Mouse (Mus musculus) liver, adult 2 months (tissue): Measurements from ENCODE around the gene Pecam1. TPM values are rescaled to one million over a fixed set of nuclear protein-coding genes. Genes with fewer than 3 reads are reported as not detected.
A peak's percentile ranks its signal among the peaks of the same experiment; 100 is the strongest.

Experiments used
- DNase-seq: peaks from one replicate; pipeline ENCODE4 v3.0.0-alpha.2; 2011; ENCODE audit warnings: low read depth, low spot score; ENCODE audit errors: extremely low read depth
- H3K27ac ChIP-seq: fragments of 200-500 bp; replicated peaks from 2 replicates; pipeline ENCODE4 v1.5.1; 2012; ENCODE audit warnings: low read depth, mild to moderate bottlenecking, control low read depth, inconsistent platforms, low read length; ENCODE audit not compliant: insufficient read depth
- H3K27me3 ChIP-seq: fragments of 200-500 bp; 2 replicates; pipeline ENCODE4 v1.6.1; 2012; ENCODE audit warnings: mild to moderate bottlenecking, moderate library complexity, low read length, inconsistent platforms; ENCODE audit not compliant: control insufficient read depth, insufficient read depth
- H3K36me3 ChIP-seq: fragments of 200-500 bp; 2 replicates; pipeline ENCODE4 v1.6.1; 2012; ENCODE audit warnings: low read length, inconsistent platforms; ENCODE audit not compliant: control insufficient read depth, insufficient read depth
- H3K4me1 ChIP-seq: fragments of 200-500 bp; 2 replicates; pipeline ENCODE4 v1.6.1; 2011; ENCODE audit warnings: low read length; ENCODE audit not compliant: control insufficient read depth, insufficient read depth
- H3K4me3 ChIP-seq: fragments of 200-500 bp; 2 replicates; pipeline ENCODE4 v1.5.1; 2011; ENCODE audit warnings: low read depth, mild to moderate bottlenecking, control low read depth, low read length, moderate library complexity; ENCODE audit not compliant: insufficient read depth
- H3K79me2 ChIP-seq: fragments of 200-500 bp; 2 replicates; pipeline ENCODE4 v1.6.1; 2012; ENCODE audit warnings: inconsistent platforms, mild to moderate bottlenecking, low read length, moderate library complexity; ENCODE audit not compliant: control insufficient read depth, insufficient read depth
- H3K9ac ChIP-seq: fragments of 200-500 bp; 2 replicates; pipeline ENCODE4 v1.6.1; 2012; ENCODE audit warnings: low read depth, mild to moderate bottlenecking, control low read depth, inconsistent platforms, low read length
- CTCF ChIP-seq: fragments of 200-500 bp; IDR thresholded peaks from 2 replicates; pipeline ENCODE4 v1.5.1; 2011; ENCODE audit warnings: low read depth, low read length, control low read depth
- POLR2A ChIP-seq: fragments of 200-500 bp; IDR thresholded peaks from 2 replicates; pipeline ENCODE4 v1.6.1; 2011; ENCODE audit warnings: low read length, control low read depth; ENCODE audit not compliant: insufficient read depth; ENCODE audit errors: extremely low read depth
- WGBS: fragments of 180-500 bp; shearing (Covaris S2); methylation state at CpG from one replicate; pipeline ENCODE4 v1.1.7; 2018; 5-methylcytosine and 5-hydroxymethylcytosine counted together
- polyA plus RNA-seq: library from polyadenylated mRNA; depleted of rRNA; stranded (reverse); fragments of >200 nt; gene quantifications from 2 replicates; pipeline ENCODE4 v1.2.3, GENCODE M21; 2012
- total RNA-seq: library from RNA; depleted of rRNA; stranded (reverse); fragments of >200 nt; gene quantifications from 2 replicates; pipeline ENCODE4 v1.2.3, GENCODE M21; 2014

Gene Pecam1
- total and polyA plus RNA-seq, 2 experiments: 5.4 to 14.6 TPM

- H3K27ac ChIP-seq: no peak overlapping the region; the same call in 1 of the 2 replicates
- 24% methylated on average over 10 of the region's 10 CpGs for WGBS
- H3K79me2 ChIP-seq: no peaks in the 10 kb centered on the region
- no peaks in the 10 kb centered on the region for H3K27me3 ChIP-seq
- peaks cover 27% of the 10 kb centered on the region for H3K4me1 ChIP-seq
- TF ChIP-seq POLR2A: no peak
- TF ChIP-seq CTCF: peak; percentile 60
- H3K9ac ChIP-seq: no peak overlapping the region
- H3K4me3 ChIP-seq: no peak overlapping the region
- no peaks in the 10 kb centered on the region for H3K36me3 ChIP-seq
- peak; percentile 76 for DNase-seq
Measured at GRCm38 (mm10) chr11:106677910-106678591, 72.4 kb downstream of the Pecam1 start.

GRCm38 (mm10) chr11:106677331-106677730 is 73.1 kb downstream of the Pecam1 start:
- DNase-seq: no peak
- no peak overlapping the region for H3K27ac ChIP-seq
- H3K36me3 ChIP-seq: no peaks in the 10 kb centered on the region
- no peak overlapping the region for H3K4me3 ChIP-seq
- H3K4me1 ChIP-seq: peaks cover 28% of the 10 kb centered on the region
- H3K9ac ChIP-seq: no peak overlapping the region
- no peaks in the 10 kb centered on the region for H3K79me2 ChIP-seq
- WGBS: 89% methylated on average over 4 of the region's 4 CpGs
- TF ChIP-seq POLR2A (no peak), CTCF (no peak)
- no peaks in the 10 kb centered on the region for H3K27me3 ChIP-seq

GRCm38 (mm10) chr11:106675875-106676274 is 74.6 kb downstream of the Pecam1 start:
- TF ChIP-seq POLR2A: no peak
- no peak for TF ChIP-seq CTCF
- Histone ChIP-seq H3K9ac (no peak overlapping the region), H3K4me1 (peaks cover 28% of the 10 kb centered on the region), H3K4me3 (no peak overlapping the region), H3K79me2 (no peaks in the 10 kb centered on the region), H3K36me3 (no peaks in the 10 kb centered on the region), H3K27me3 (no peaks in the 10 kb centered on the region), H3K27ac (peak overlapping the region; percentile 89)
- DNase-seq: no peak
- 87% methylated on average over 5 of the region's 5 CpGs for WGBS

GRCm38 (mm10) chr11:106675201-106675726 is 75.2 kb downstream of the Pecam1 start:
- Histone ChIP-seq H3K9ac (no peak overlapping the region), H3K27me3 (no peaks in the 10 kb centered on the region), H3K36me3 (no peaks in the 10 kb centered on the region), H3K79me2 (no peaks in the 10 kb centered on the region), H3K4me1 (peaks cover 28% of the 10 kb centered on the region), H3K4me3 (no peak overlapping the region), H3K27ac (peak overlapping the region; percentile 89)
- peak; percentile 57 for DNase-seq
- TF ChIP-seq CTCF: no peak
- TF ChIP-seq POLR2A: no peak
- WGBS: 50% methylated on average over 10 of the region's 10 CpGs

GRCm38 (mm10) chr11:106674612-106675153 is 75.7 kb downstream of the Pecam1 start:
- H3K4me1 ChIP-seq: peaks cover 28% of the 10 kb centered on the region
- peak overlapping the region; percentile 89 for H3K27ac ChIP-seq
- no peaks in the 10 kb centered on the region for H3K27me3 ChIP-seq
- 7% methylated on average over 9 of the region's 9 CpGs for WGBS
- TF ChIP-seq CTCF: no peak
- H3K79me2 ChIP-seq: no peaks in the 10 kb centered on the region
- H3K36me3 ChIP-seq: no peaks in the 10 kb centered on the region
- H3K9ac ChIP-seq: 0 out of 2 replicates have a peak overlapping the region, but pooled peaks have one; percentile 16
- no peak overlapping the region for H3K4me3 ChIP-seq
- peak; percentile 58 for DNase-seq
